Mouse (Mus musculus) testis, adult 2 months (tissue): ENCODE measurements around the gene Lrrc75b. TPM values are rescaled to one million over a fixed set of nuclear protein-coding genes. Genes with fewer than 3 reads are reported as not detected.

ENCODE experiments used
- H3K27ac ChIP-seq: fragments of 200-500 bp; 2 replicates; pipeline ENCODE4 v1.5.1; 2012; ENCODE audit warnings: low read depth, low read length; ENCODE audit not compliant: control insufficient read depth, insufficient read depth
- H3K27me3 ChIP-seq: fragments of 200-500 bp; 2 replicates; pipeline ENCODE4 v1.6.1; 2012; ENCODE audit warnings: mild to moderate bottlenecking, low read length, moderate library complexity; ENCODE audit not compliant: control insufficient read depth, insufficient read depth
- H3K36me3 ChIP-seq: fragments of 200-500 bp; 2 replicates; pipeline ENCODE4 v1.6.1; 2012; ENCODE audit warnings: mild to moderate bottlenecking, low read length; ENCODE audit not compliant: control insufficient read depth, insufficient read depth
- H3K4me1 ChIP-seq: fragments of 200-500 bp; 2 replicates; pipeline ENCODE4 v1.6.1; 2012; ENCODE audit warnings: low read length; ENCODE audit not compliant: control insufficient read depth, insufficient read depth
- H3K4me3 ChIP-seq: fragments of 200-500 bp; 2 replicates; pipeline ENCODE4 v1.5.1; 2012; ENCODE audit warnings: low read depth, mild to moderate bottlenecking, low read length, moderate library complexity, mixed read lengths; ENCODE audit not compliant: control insufficient read depth
- CTCF ChIP-seq: fragments of 200-500 bp; IDR thresholded peaks from 2 replicates; pipeline ENCODE4 v1.5.1; 2012; ENCODE audit warnings: low read depth, mild to moderate bottlenecking, inconsistent platforms, low read length, moderate library complexity; ENCODE audit not compliant: control insufficient read depth, insufficient read depth, insufficient replicate concordance
- POLR2A ChIP-seq: fragments of 200-500 bp; IDR thresholded peaks from 2 replicates; pipeline ENCODE4 v1.6.1; 2012; ENCODE audit warnings: low read depth, mild to moderate bottlenecking, inconsistent platforms, low read length, moderate library complexity; ENCODE audit not compliant: control insufficient read depth
- polyA plus RNA-seq: library from polyadenylated mRNA; depleted of rRNA; stranded (reverse); fragments of >200 nt; gene quantifications from 2 replicates; pipeline ENCODE4 v1.2.3, GENCODE M21; 2012

Lrrc75b gene
- polyA plus RNA-seq, 1 experiment, result 0.98 TPM

DNA sequence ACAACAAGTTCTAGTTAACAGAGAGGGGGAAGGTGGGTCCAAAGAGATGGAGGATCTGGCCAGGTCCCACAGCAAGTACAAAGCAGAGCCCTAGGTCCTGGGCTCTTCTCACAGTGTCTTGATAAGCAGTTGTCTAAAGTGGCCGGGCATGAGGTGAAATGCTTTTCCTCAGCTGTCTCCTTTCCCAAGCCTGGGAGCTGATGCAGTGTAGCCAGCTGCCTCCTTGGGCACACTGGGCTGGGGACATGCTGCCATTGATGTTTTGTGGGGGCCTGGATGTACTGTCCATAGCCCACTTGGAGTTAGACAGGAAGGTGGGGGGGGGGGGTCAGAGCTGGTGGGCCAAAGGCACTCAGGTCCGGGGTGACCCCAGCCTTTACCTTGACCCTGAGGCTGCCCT lies 8.0 kb downstream of the Lrrc75b start:
- Histone ChIP-seq H3K27ac (no peak overlapping the region), H3K4me1 (peaks cover 7% of the 10 kb centered on the region), H3K27me3 (no peaks in the 10 kb centered on the region), H3K36me3 (no peaks in the 10 kb centered on the region), H3K4me3 (no peak overlapping the region)
- no peak for TF ChIP-seq POLR2A
- TF ChIP-seq CTCF, result no peak

DNA sequence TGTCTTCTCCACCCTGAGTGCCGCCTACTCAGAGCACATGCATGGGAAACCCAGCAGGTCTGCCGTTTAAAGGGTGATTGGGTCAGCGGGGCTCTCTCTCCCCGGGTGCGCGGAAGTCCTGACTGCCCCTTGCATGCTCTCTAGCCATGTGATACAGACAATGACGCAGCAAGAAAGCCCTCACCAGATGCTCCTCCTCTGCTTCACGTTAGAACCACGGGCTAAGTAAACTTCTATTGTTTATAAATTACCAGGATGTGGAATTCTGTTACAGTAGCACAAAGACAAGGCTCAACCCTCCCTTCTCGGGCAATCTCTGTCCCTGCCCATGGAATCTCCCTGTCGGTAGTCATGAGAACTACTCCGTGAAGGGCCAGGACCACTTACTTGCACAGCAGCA lies 9.0 kb downstream of the Lrrc75b start:
- TF ChIP-seq POLR2A (no peak), CTCF (no peak)
- no peaks in the 10 kb centered on the region for H3K27me3 ChIP-seq
- no peaks in the 10 kb centered on the region for H3K36me3 ChIP-seq
- H3K27ac ChIP-seq, result peak overlapping the region; percentile 28; the same call in 1 of the 2 replicates
- peaks cover 7% of the 10 kb centered on the region for H3K4me1 ChIP-seq
- H3K4me3 ChIP-seq, result no peak overlapping the region

DNA sequence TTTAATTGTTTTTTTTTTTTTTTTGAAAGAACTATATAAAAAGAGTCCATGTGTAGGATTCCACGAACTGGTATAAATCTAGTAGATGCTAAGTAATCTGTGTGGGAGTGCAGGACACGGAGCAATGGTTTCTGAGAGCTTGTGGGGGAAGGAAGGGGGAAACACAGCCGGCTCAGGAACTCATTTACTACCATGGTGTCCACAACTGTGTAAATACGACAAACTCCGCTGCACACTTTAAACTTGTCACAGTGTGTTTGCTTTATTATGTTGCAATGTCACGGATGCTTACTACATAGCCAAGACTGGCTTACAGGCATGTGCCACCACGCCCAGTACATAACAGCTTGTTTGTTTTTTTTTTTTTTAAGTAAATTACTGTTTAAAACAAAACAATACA lies 10.2 kb downstream of the Lrrc75b start:
- TF ChIP-seq CTCF, result no peak
- no peak for TF ChIP-seq POLR2A
- Histone ChIP-seq H3K4me1 (peaks cover 7% of the 10 kb centered on the region), H3K27me3 (no peaks in the 10 kb centered on the region), H3K4me3 (no peak overlapping the region), H3K36me3 (no peaks in the 10 kb centered on the region), H3K27ac (no peak overlapping the region)

- no peaks in the 10 kb centered on the region for H3K36me3 ChIP-seq
- no peaks in the 10 kb centered on the region for H3K27me3 ChIP-seq
- no peak for TF ChIP-seq POLR2A
- no peak for TF ChIP-seq CTCF
- peaks cover 7% of the 10 kb centered on the region for H3K4me1 ChIP-seq
- H3K27ac ChIP-seq, result no peak overlapping the region
- H3K4me3 ChIP-seq, result no peak overlapping the region
These were observed 11.6 kb downstream of the Lrrc75b start for GRCm38 (mm10) chr10:75548486-75548885.

GRCm38 (mm10) chr10:75547901-75548300 lies 12.2 kb downstream of the Lrrc75b start:
- Histone ChIP-seq H3K36me3 (no peaks in the 10 kb centered on the region), H3K27ac (no peak overlapping the region), H3K4me3 (no peak overlapping the region), H3K27me3 (no peaks in the 10 kb centered on the region), H3K4me1 (peaks cover 7% of the 10 kb centered on the region)
- TF ChIP-seq CTCF (no peak), POLR2A (no peak)

GRCm38 (mm10) chr10:75536123-75536522 lies 24.0 kb downstream of the Lrrc75b start:
- no peaks in the 10 kb centered on the region for H3K27me3 ChIP-seq
- no peak overlapping the region for H3K4me3 ChIP-seq
- TF ChIP-seq CTCF, result no peak
- no peak for TF ChIP-seq POLR2A
- peaks cover 5% of the 10 kb centered on the region for H3K36me3 ChIP-seq
- H3K27ac ChIP-seq, result no peak overlapping the region
- no peaks in the 10 kb centered on the region for H3K4me1 ChIP-seq

- Histone ChIP-seq H3K27me3 (no peaks in the 10 kb centered on the region), H3K27ac (no peak overlapping the region), H3K4me3 (no peak overlapping the region), H3K36me3 (peaks cover 5% of the 10 kb centered on the region), H3K4me1 (no peaks in the 10 kb centered on the region; the same call in 1 of the 2 replicates)
- TF ChIP-seq POLR2A (no peak), CTCF (no peak)
These were observed 24.7 kb downstream of the Lrrc75b start for GRCm38 (mm10) chr10:75535423-75535822.

DNA sequence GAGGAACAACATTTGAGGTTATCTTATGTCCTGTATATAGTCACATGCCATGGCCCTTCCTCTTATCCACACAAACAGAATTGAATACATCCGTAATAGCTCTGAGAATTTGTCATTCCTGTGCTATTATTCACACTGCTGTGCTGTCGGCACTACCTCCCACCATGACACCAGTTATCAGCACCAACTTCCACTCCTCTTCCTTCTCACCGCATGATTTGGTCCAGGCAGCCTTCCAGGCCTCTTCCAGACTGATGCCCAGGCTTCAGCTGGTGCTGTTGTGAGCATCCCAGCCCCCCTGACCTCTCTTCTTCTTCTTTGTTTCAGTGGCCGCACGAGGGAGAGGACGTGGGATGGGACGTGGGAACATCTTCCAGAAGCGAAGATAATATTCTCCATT lies 25.2 kb downstream of the Lrrc75b start:
- H3K36me3 ChIP-seq, result peaks cover 5% of the 10 kb centered on the region

More for the DNA sequence above, 25.2 kb downstream of the Lrrc75b start:
- no peak overlapping the region for H3K4me3 ChIP-seq
- no peak overlapping the region for H3K27ac ChIP-seq
- H3K27me3 ChIP-seq, result no peaks in the 10 kb centered on the region
- no peaks in the 10 kb centered on the region; the same call in 1 of the 2 replicates for H3K4me1 ChIP-seq
- TF ChIP-seq CTCF (no peak), POLR2A (no peak)
